Mouse (Mus musculus): ENCODE data around the gene Ankrd27.

The Ankrd27 gene

DNA sequence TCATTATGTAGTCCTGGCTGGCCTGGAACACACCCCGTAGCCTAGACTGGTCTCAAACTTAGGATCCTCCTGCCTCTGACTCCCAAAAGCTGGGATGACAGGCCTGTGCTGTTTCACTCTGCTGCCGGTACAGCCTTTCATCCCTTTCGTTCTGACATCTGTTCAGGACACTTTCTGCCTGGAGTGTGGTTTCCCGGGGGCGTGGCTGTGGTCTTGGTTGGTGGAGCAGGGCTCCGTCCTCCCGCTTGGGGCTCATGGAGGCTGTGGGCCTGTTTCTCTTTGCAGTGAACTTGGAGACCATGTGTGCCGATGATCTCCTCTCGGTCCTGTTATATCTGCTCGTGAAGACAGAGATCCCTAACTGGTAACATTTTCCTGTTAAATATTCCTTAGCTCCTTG lies 20.8 kb downstream of the Ankrd27 start:
- no peak for TF ChIP-seq GATA4 (IDR thresholded peaks at IDR 0.05; ENCODE audit: insufficient replicate concordance, low read length)

- no peak for TF ChIP-seq GATA4 (IDR thresholded peaks at IDR 0.05; ENCODE audit: insufficient replicate concordance, low read length)
Observed at GRCm38 (mm10) chr7:35609245-35609644, 23.2 kb downstream of the Ankrd27 start.

GRCm38 (mm10) chr7:35617513-35617912 lies 31.5 kb downstream of the Ankrd27 start:
- TF ChIP-seq GATA4 (IDR thresholded peaks at IDR 0.05; ENCODE audit: insufficient replicate concordance, low read length): no peak

DNA sequence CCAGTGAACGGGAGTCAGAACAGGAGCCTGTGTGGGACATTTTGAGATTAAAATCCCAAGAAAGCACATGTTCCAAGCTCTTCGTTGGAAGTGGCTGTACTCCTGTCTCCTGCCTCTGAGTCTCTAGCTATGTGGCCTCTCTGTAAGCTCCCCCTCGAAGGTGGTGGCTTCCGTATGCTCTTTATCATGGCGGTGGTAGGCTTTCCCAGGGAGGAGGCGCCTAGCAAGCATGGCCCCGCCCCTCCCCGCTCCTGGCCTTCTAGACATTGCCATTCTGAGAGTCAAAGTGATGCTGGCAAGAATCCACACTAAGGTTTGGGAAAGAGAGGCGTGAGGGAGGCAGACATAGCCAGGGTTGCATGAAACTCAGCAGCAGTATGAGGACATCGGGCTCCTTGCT lies 36.6 kb downstream of the Ankrd27 start:
- TF ChIP-seq GATA4 (IDR thresholded peaks at IDR 0.05; ENCODE audit: insufficient replicate concordance, low read length): no peak

DNA sequence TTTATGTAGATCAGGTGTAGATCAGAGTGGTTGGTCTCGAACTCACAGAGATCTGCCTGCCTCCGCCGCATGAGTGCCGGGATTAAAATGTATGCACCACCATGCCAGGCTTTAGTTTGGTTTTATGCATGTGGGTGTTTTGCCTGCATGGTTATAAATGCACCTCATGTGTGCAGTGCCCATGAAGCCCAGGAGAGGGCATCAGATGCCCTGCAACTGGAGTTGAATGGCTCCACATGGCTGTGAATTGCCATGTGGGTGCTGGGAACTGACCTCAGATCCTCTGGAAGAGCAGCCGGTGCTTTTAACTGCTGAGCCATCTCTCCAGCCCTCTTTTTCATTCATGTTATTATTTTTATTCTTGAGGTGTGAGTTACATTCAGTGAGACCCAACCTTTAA lies 40.0 kb downstream of the Ankrd27 start:
- no peak for TF ChIP-seq GATA4 (IDR thresholded peaks at IDR 0.05; ENCODE audit: insufficient replicate concordance, low read length)

DNA sequence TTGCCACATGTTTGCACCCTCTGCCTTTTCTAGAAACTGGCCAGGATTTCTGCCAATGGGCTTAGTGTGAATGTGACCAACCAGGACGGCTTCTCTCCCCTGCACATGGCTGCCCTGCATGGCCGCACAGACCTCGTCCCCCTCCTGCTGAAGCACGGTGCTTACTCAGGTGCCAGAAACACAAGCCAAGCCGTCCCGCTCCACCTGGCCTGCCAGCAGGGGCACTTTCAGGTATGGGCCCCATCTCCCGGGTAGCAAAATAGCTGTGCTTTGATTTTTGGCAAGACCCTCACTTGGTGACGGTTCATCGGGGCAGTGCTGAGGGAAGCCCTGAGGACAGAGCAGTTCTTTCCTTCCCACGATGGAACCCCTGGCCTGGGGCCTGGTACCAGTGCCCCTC lies 41.3 kb downstream of the Ankrd27 start:
- TF ChIP-seq GATA4 (IDR thresholded peaks at IDR 0.05; ENCODE audit: insufficient replicate concordance, low read length): no peak

GRCm38 (mm10) chr7:35628496-35628895 lies 42.5 kb downstream of the Ankrd27 start:
- TF ChIP-seq GATA4 (IDR thresholded peaks at IDR 0.05; ENCODE audit: insufficient replicate concordance, low read length): no peak

DNA sequence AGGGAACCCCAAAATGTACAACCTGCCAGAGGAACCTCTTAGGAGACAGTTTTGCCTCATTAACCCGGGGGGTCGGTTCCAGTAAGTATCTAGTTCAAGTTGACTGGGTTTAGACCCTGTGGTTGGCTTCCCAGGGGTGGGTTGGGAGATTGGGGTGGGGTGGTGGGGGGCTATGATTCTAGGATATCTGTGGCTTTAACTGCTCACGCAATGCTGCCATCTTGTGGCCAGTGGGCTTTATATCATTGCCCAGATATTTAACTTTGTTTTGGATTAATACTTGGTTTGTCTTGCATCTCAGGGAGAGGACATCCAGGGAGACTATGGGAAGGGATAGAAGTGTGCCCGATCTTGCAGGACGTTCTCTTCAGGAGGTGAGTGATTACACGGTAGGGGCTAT lies 50.2 kb downstream of the Ankrd27 start:
- no peak for TF ChIP-seq GATA4 (IDR thresholded peaks at IDR 0.05; ENCODE audit: insufficient replicate concordance, low read length)

DNA sequence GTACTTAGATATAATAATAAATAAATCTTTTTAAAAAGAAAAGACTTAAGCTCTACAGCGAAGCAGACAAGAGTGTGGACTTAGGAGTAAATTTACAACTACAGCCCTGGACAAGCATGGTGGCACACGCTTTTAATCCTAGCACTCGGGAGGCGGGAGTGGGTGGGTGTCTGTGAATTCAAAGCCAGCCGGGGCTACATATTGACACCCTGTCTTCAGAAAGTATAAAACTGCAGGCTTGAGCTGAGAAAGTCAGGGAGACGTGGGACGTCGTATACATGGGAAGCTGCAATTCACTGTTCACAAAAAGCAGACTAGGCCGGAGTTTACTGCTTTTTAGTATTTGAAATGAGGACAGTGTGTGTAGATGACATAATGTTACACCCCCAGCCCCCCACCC lies 50.8 kb downstream of the Ankrd27 start:
- no peak for TF ChIP-seq GATA4 (IDR thresholded peaks at IDR 0.05; ENCODE audit: insufficient replicate concordance, low read length)

DNA sequence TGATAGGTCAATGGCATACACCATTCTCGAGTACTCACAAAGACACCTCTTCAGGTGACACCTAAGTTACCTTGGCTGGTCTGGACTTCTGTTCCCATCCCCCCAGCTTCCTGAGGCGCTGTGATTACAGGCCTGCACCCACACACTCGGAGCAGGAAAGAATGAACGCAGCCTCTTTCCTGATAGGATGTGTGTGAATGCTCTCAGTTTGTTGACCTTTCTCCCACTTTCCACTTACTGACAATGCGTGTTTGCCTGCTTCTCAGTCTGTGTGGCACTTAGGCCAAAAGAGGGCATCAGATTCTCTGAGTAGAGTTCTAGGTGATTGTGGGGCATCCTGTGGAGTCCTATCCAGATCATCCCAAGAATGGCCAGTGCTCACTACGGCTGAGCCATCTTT lies 54.0 kb downstream of the Ankrd27 start:
- no peak for TF ChIP-seq GATA4 (IDR thresholded peaks at IDR 0.05; ENCODE audit: insufficient replicate concordance, low read length)

- no peak for TF ChIP-seq GATA4 (IDR thresholded peaks at IDR 0.05; ENCODE audit: insufficient replicate concordance, low read length)
Observed at GRCm38 (mm10) chr7:35646317-35647081, 60.5 kb downstream of the Ankrd27 start.

DNA sequence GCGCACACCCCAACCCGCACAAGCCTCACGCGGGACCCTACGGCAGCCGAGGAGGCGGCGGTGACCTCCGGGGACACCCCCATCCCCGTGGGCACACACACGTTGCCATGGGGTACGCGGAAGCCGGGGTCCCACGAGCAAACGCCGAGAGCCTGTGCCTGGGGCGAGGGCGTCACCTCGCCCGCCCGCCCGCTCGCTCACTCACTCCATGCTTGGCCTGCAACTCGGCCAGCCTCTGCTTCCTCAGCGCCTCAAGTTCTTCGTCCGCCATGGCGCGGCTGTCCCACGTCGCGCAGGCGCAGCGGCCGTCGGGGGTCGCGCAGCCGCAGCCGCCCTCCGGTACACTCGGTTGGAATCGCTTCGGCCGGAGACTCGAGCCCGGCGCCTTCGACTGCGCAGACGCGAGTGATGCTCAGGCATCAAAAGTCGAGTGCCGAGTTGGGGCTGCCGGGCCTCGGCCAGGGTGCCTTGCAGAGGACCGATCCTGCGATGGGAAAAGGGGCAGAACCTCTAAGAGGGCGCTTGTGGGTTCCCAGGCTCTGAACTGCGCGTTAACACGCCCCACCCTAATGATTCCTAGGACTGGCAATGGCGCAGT lies 61.2 kb downstream of the Ankrd27 start, which contains the start of gene Pdcd5:
Gene Pdcd5, minus strand, starts transcription at position 421 of the 598 bp plus-strand sequence.
- no peak for TF ChIP-seq GATA4 (IDR thresholded peaks at IDR 0.05; ENCODE audit: insufficient replicate concordance, low read length)

DNA sequence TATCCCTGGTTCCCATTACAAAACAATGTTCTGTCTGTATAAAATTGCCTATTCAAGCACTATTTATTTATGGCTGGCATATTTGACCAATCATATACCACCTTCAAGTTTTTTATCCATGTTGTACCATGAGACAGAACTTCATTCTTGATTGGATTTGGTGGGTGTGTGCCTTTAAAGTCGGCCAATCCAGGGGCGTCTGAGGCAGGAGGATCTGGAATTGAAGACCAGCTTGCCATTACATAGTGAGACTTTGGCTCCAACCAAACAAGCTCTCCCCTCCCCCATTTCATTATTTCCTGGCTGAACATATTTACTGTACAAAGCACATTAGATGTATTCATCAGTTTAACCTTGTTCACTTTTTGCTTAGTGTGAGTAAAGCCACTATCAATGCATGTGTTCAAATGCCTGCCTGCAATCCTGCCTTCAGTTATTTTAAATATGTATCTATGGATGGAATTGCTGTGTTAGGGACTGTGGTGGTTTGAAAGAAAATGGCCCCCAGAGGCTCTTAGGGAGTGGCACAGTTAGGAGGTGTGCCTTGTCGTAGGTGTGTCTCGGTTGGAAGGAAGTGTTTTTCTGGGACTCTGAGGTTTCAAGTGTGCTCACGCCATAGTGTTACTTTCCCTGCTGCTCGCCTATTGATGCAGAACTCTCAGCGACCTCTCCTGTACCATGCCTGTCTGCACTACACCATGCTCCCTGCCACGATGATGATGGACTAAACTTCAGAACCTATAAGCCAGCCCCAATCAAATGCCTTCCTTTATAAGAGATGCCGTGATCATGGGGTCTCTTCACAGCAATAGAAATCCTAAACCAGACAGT lies 62.4 kb downstream of the Ankrd27 start:
- TF ChIP-seq GATA4 (IDR thresholded peaks at IDR 0.05; ENCODE audit: insufficient replicate concordance, low read length): no peak

DNA sequence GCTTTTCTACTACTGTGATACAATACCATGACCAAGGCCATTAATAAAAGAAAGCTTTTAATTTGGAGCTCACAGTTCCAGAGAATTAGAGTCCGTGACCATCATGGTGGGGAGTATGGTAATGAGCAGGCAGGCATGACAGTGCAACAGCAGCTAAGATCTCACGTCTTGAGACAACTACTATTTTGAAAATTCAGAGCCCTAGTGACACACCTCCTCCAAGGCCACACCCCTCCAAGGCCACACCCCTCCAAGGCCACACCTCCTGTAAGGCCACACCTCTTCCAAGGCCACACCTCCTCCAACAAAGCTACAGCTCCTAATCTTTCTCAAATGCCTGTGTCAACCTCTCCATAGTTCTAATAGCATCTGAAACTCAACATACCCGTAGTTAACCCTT lies 63.0 kb downstream of the Ankrd27 start:
- TF ChIP-seq GATA4 (IDR thresholded peaks at IDR 0.05; ENCODE audit: insufficient replicate concordance, low read length): no peak

DNA sequence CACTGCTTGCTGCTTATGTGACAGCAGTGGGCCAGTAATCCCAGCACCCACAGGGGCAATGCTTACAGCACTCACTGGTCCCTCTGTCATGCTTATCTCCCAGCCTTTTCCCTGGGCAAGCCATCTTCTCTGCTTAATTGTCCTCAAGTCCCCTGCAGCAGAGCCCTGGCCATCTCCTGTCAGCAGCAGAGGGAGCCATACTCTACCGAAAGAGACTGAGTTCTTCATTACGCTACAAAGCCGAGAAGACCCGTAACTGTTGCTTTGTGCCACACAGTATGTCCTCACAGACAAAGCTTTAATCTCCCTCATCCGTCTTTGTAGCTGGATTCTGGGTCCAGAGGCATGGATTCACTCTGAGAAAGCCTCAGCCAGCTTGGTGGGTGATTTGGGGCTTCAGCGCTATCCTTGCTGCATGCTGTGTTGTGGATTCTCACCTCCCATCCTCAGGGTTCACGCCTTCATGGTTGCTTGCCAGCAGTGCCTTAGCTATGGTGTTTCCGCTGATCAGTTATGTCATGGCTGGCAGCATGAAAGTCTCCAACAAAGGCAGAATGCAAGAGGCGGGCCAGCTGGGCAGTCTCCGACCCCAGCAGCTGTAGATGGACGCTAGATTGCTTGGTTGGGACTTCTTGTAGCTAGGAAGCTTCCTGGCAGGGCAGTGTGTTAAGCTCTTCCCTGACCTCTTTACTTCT lies 64.8 kb downstream of the Ankrd27 start:
- TF ChIP-seq GATA4 (IDR thresholded peaks at IDR 0.05; ENCODE audit: insufficient replicate concordance, low read length): no peak

Measured in liver, adult (tissue).